Mouse (Mus musculus) mouse trophoblast stem cell (cell line): ENCODE measurements around the gene Epha2.

Source experiments
- in situ Hi-C, 2 experiments: fragments of 300-500 bp; cut with MseI, MboI; formaldehyde crosslinking; loops; 2 replicates in 1 of 2; 3 replicates in 1 of 2; pipeline ENCODE4 v1.15.1; 2025

Epha2 gene

GRCm38 (mm10) chr4:141325636-141326035 is 24.6 kb downstream of the Epha2 start:
- in situ Hi-C loops: no loop called here

- in situ Hi-C loops: no loop called here
Measured at GRCm38 (mm10) chr4:141327075-141327474, 26.0 kb downstream of the Epha2 start.

GRCm38 (mm10) chr4:141328742-141329141 is 27.7 kb downstream of the Epha2 start:
- in situ Hi-C loops: no loop called here

GRCm38 (mm10) chr4:141329968-141330367 is 28.9 kb downstream of the Epha2 start:
- in situ Hi-C loops: no loop called here

GRCm38 (mm10) chr4:141331446-141331845 is 30.4 kb downstream of the Epha2 start:
- in situ Hi-C loops: no loop called here

GRCm38 (mm10) chr4:141332258-141332657 is 31.2 kb downstream of the Epha2 start:
- in situ Hi-C loops: no loop called here

GRCm38 (mm10) chr4:141334695-141335094 is 33.7 kb downstream of the Epha2 start:
- in situ Hi-C loops: no loop called here

- in situ Hi-C loops: no loop called here
Measured at GRCm38 (mm10) chr4:141335263-141335796, 34.3 kb downstream of the Epha2 start.

GRCm38 (mm10) chr4:141336196-141336595 is 35.2 kb downstream of the Epha2 start:
- in situ Hi-C loops: no loop called here

GRCm38 (mm10) chr4:141337986-141338385 is 36.9 kb downstream of the Epha2 start:
- in situ Hi-C loops: no loop called here

GRCm38 (mm10) chr4:141338853-141339252 is 37.8 kb downstream of the Epha2 start:
- in situ Hi-C loops: no loop called here

GRCm38 (mm10) chr4:141341477-141341876 is 40.4 kb downstream of the Epha2 start:
- in situ Hi-C loops: no loop called here

- in situ Hi-C loops: no loop called here
Measured at GRCm38 (mm10) chr4:141343515-141343914, 42.5 kb downstream of the Epha2 start.

GRCm38 (mm10) chr4:141345219-141345618 is 44.2 kb downstream of the Epha2 start:
- in situ Hi-C loops: no loop called here

- in situ Hi-C loops: no loop called here
Measured at GRCm38 (mm10) chr4:141347365-141347797, 46.3 kb downstream of the Epha2 start.

GRCm38 (mm10) chr4:141348616-141349015 is 47.6 kb downstream of the Epha2 start:
- in situ Hi-C loops: no loop called here

- in situ Hi-C loops: no loop called here
Measured at GRCm38 (mm10) chr4:141350015-141350414, 49.0 kb downstream of the Epha2 start.

- in situ Hi-C loops: no loop called here
Measured at GRCm38 (mm10) chr4:141351972-141352371, 50.9 kb downstream of the Epha2 start.

- in situ Hi-C loops: no loop called here
Measured at GRCm38 (mm10) chr4:141352986-141353385, 51.9 kb downstream of the Epha2 start.

GRCm38 (mm10) chr4:141353868-141354267 is 52.8 kb downstream of the Epha2 start:
- in situ Hi-C loops: no loop called here

GRCm38 (mm10) chr4:141357811-141358210 is 56.8 kb downstream of the Epha2 start:
- in situ Hi-C loops: no loop called here

GRCm38 (mm10) chr4:141359222-141359621 is 58.2 kb downstream of the Epha2 start:
- in situ Hi-C loops: no loop called here

GRCm38 (mm10) chr4:141360846-141361245 is 59.8 kb downstream of the Epha2 start:
- in situ Hi-C loops: loop anchor here (5.0 kb wide), 2 partner anchors 84 to 94 kb away; no protein-coding TSS in a partner anchor
